Mouse (Mus musculus): Measurements from ENCODE around the gene Mag.
"Not testable (repeated sequence)": the region's sequence is repeated elsewhere in the genome, so short reads cannot be mapped to it uniquely, and the experiment has no call there.

DNA sequence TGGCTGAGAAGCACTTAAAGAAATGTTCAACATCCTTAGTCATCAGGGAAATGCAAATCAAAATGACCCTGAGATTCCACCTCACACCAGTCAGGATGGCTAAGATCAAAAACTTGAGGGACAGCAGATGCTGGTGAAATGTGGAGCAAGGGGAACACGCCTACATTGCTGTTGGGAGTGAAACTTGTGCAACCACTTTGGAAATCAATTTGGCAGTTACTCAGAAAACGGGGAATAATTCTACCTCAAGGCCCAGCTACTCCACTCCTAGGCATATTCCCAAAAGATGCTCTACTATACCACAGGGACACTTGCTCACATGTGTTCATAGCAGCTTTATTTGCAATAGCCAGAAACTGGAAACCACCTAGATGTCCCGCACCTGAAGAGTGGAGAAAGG lies 35.2 kb upstream of the Mag start:
- not testable (repeated sequence) for TF ChIP-seq POLR2A (IDR thresholded peaks at IDR 0.05; ENCODE audit: borderline replicate concordance, control insufficient read depth, low read depth, low read length); CTCF (IDR thresholded peaks at IDR 0.05; ENCODE audit: control insufficient read depth, insufficient read depth, low read length)

Measured in bone marrow, adult 2 months (tissue).